Mouse (Mus musculus) spleen, embryonic (tissue): ENCODE measurements around the gene 9030624G23Rik.
"Not testable (repeated sequence)": the region's sequence is repeated elsewhere in the genome, so short reads cannot be mapped to it uniquely, and the experiment has no call there.

ENCODE experiments used
- CTCF ChIA-PET: fragments of 350-600 bp; sonication (Branson Sonifier 250); formaldehyde crosslinking; loops from one replicate; lab custom pipeline; 2022; lab: Charles Lee

The 9030624G23Rik gene

GRCm38 (mm10) chr12:24097108-24097520, at the start of gene 9030624G23Rik:
9030624G23Rik (minus strand) TSS chr12:24097246.
- CTCF ChIA-PET = not testable (repeated sequence)

GRCm38 (mm10) chr12:24083096-24083495, 13.9 kb downstream of the 9030624G23Rik start:
- CTCF ChIA-PET = not testable (repeated sequence)
